Mouse (Mus musculus) common myeloid progenitor, adult 5-6 weeks (primary cell): ENCODE measurements around the gene Olfr320. TPM values are rescaled to one million over a fixed set of nuclear protein-coding genes. Genes with fewer than 3 reads are reported as not detected.
"Not testable (repeated sequence)": the region's sequence is repeated elsewhere in the genome, so short reads cannot be mapped to it uniquely, and the experiment has no call there.

ENCODE experiments used
- ATAC-seq: replicated peaks from 2 replicates; pipeline ENCODE4 v1.8.0; 2016; ENCODE audit warnings: low read depth, mild to moderate bottlenecking, moderate TSS enrichment, inconsistent platforms; ENCODE audit not compliant: poor library complexity, severe bottlenecking
- total RNA-seq: library from RNA; stranded (forward); fragments of 200-1000, 187-1606 nt; gene quantifications from 2 replicates; pipeline ENCODE4 v1.2.3, GENCODE M21; 2017

Olfr320 gene
- total RNA-seq: not detected in 2 replicates

GRCm38 (mm10) chr11:58680799-58681198 is at the start of gene Olfr320:
Gene Olfr320 (plus strand): TSS chr11:58681099.
- ATAC-seq: no peak

GRCm38 (mm10) chr11:58634878-58635277 is 46.0 kb upstream of the Olfr320 start:
- no peak for ATAC-seq

GRCm38 (mm10) chr11:58636376-58636977 is 44.4 kb upstream of the Olfr320 start:
- ATAC-seq: peak; percentile 66

GRCm38 (mm10) chr11:58638176-58638701 is 42.7 kb upstream of the Olfr320 start:
- no peak for ATAC-seq

- peak; percentile 59 for ATAC-seq
Observed at GRCm38 (mm10) chr11:58640272-58640867, 40.5 kb upstream of the Olfr320 start, which contains the start of gene Trim58. Gene Trim58 (plus strand): TSS chr11:58640465.

GRCm38 (mm10) chr11:58641057-58641456 is 39.8 kb upstream of the Olfr320 start:
- ATAC-seq: peak; percentile 36

GRCm38 (mm10) chr11:58641638-58642358 is 39.1 kb upstream of the Olfr320 start:
- ATAC-seq: peak; percentile 79

- peak; percentile 57 for ATAC-seq
Observed at GRCm38 (mm10) chr11:58643350-58643749, 37.5 kb upstream of the Olfr320 start.

- no peak for ATAC-seq
Observed at GRCm38 (mm10) chr11:58655151-58655550, 25.7 kb upstream of the Olfr320 start.

GRCm38 (mm10) chr11:58658596-58658995 is 22.3 kb upstream of the Olfr320 start, which contains the start of gene Olfr322:
Gene Olfr322 (plus strand): TSS chr11:58658782.
- ATAC-seq: no peak

- ATAC-seq: no peak
Observed at GRCm38 (mm10) chr11:58669252-58669651, 11.6 kb upstream of the Olfr320 start.

GRCm38 (mm10) chr11:58671825-58672224 is 9.1 kb upstream of the Olfr320 start:
- ATAC-seq: no peak

GRCm38 (mm10) chr11:58698862-58699261 is 18.0 kb downstream of the Olfr320 start, which contains the start of gene Olfr319:
Gene Olfr319 (plus strand): TSS chr11:58699162.
- ATAC-seq: no peak

- ATAC-seq: no peak
Observed at GRCm38 (mm10) chr11:58709086-58709485, 28.2 kb downstream of the Olfr320 start.

- not testable (repeated sequence) for ATAC-seq
Observed at GRCm38 (mm10) chr11:58717723-58718122, 36.8 kb downstream of the Olfr320 start.

GRCm38 (mm10) chr11:58719701-58720100 is 38.8 kb downstream of the Olfr320 start:
- no peak for ATAC-seq

GRCm38 (mm10) chr11:58723914-58724313 is 43.0 kb downstream of the Olfr320 start, which contains the start of gene Olfr318:
Gene Olfr318 (minus strand): TSS chr11:58724014.
- ATAC-seq: no peak

GRCm38 (mm10) chr11:58727896-58728650 is 47.2 kb downstream of the Olfr320 start:
- ATAC-seq: not testable (repeated sequence)

- no peak for ATAC-seq
Observed at GRCm38 (mm10) chr11:58733372-58733771, 52.5 kb downstream of the Olfr320 start.
